17 mouse cellular contexts compared by ENCODE assay signal in the genomic region with DNA sequence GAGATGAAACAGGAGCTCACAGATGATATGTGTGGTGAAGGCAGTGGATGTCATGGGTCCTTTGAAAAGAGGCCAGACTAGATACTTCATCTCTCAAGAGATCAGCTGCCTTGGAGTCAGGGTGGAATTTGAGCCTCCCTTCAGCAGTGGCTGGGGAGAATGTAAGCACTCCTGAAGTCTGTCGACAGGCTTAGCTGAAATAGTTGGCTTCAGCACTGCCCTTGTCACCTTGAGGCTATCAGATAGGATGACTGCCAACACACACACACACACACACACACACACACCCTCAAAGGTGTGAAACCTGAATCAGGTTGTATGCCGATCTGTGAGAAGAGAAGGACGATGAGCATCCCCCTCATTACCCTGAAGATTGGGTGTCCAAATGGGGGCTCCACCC. TPM values are rescaled to one million over a fixed set of nuclear protein-coding genes. Genes with fewer than 3 reads are reported as not detected.
DNase-seq lines count a peak whose midpoint lies in the region; ATAC-seq and TF ChIP-seq lines count a peak whose summit lies in the region.
"Had no signal": no experiment of that assay in that cellular context is flagged by ENCODE, and none has a peak within 500 bp of the region (broad histone marks: within the 10 kb centered on the region; RNA-seq: fewer than 3 reads in every experiment).

No protein-coding gene starts in this region.

- TF ChIP-seq POLR2A in ES-Bruce4 (IDR thresholded peaks at IDR 0.05; ENCODE audit: insufficient read depth, low read length) = no peak

- peak overlapping the region; percentile 1; the same call in 1 of the 2 replicates for H3K27ac ChIP-seq in heart, embryonic 15.5 days
- H3K27ac ChIP-seq in ES-Bruce4 (ENCODE audit: insufficient read depth, low read length) = peak overlapping the region; percentile 93
- 0 out of 2 replicates have a peak overlapping the region, but pooled peaks have one; percentile 72 for H3K27ac ChIP-seq in embryonic facial prominence, embryonic 12.5 days
- H3K27ac ChIP-seq in lung, embryonic 16.5 days (ENCODE audit: low read length) = peak overlapping the region; percentile 92

- H3K9ac ChIP-seq in heart, embryonic 15.5 days = no peak overlapping the region
- H3K9ac ChIP-seq in ES-Bruce4 (ENCODE audit: low read depth, poor library complexity, severe bottlenecking) = peak overlapping the region; percentile 19
- H3K9ac ChIP-seq in embryonic facial prominence, embryonic 12.5 days = no peak overlapping the region; the same call in 1 of the 2 replicates
- H3K9ac ChIP-seq in lung, embryonic 16.5 days (ENCODE audit: low read length) = 0 out of 2 replicates have a peak overlapping the region, but pooled peaks have one; percentile 25

- no peak for ATAC-seq in heart, embryonic 15.5 days (replicated peaks; ENCODE audit: insufficient number of reproducible peaks, insufficient read depth, low FRiP score, low read depth)
- no peak for ATAC-seq in embryonic facial prominence, embryonic 12.5 days (ENCODE audit: insufficient number of reproducible peaks, insufficient read depth, low FRiP score, low TSS enrichment)
- peak; percentile 60 for ATAC-seq in lung, embryonic 16.5 days (ENCODE audit: low read depth)
- ATAC-seq: Patski had no signal

- TF ChIP-seq CTCF in ES-Bruce4 (IDR thresholded peaks at IDR 0.05; ENCODE audit: low read depth, low read length) = no peak

- H3K27me3 ChIP-seq in heart, embryonic 15.5 days = no peaks in the 10 kb centered on the region
- no peaks in the 10 kb centered on the region for H3K27me3 ChIP-seq in ES-Bruce4 (ENCODE audit: control insufficient read depth, insufficient read depth, low read length, poor library complexity, severe bottlenecking)
- no peaks in the 10 kb centered on the region for H3K27me3 ChIP-seq in embryonic facial prominence, embryonic 12.5 days
- no peaks in the 10 kb centered on the region for H3K27me3 ChIP-seq in lung, embryonic 16.5 days (ENCODE audit: control insufficient read depth, insufficient read depth, low read depth, low read length)
- H3K27me3 ChIP-seq: Patski had no signal

- peaks cover 34% of the 10 kb centered on the region for H3K4me1 ChIP-seq in heart, embryonic 15.5 days (replicated peaks)
- H3K4me1 ChIP-seq in ES-Bruce4 (ENCODE audit: control insufficient read depth, insufficient read depth, low read length) = peaks cover 21% of the 10 kb centered on the region
- peaks cover 18% of the 10 kb centered on the region for H3K4me1 ChIP-seq in embryonic facial prominence, embryonic 12.5 days
- peaks cover 27% of the 10 kb centered on the region for H3K4me1 ChIP-seq in lung, embryonic 16.5 days (replicated peaks; ENCODE audit: control insufficient read depth, insufficient read depth, low read length)

- WGBS in heart, embryonic 15.5 days = 36% methylated on average over 3 of the region's 3 CpGs
- WGBS in embryonic facial prominence, embryonic 12.5 days = 23% methylated on average over 3 of the region's 3 CpGs
- 24% methylated on average over 3 of the region's 3 CpGs for WGBS in lung, embryonic 16.5 days

- peaks cover 26% of the 10 kb centered on the region for H3K36me3 ChIP-seq in heart, embryonic 15.5 days
- peaks cover 25% of the 10 kb centered on the region for H3K36me3 ChIP-seq in ES-Bruce4 (ENCODE audit: control insufficient read depth, insufficient read depth, low read length, poor library complexity, severe bottlenecking)
- H3K36me3 ChIP-seq in embryonic facial prominence, embryonic 12.5 days = peaks cover 29% of the 10 kb centered on the region
- H3K36me3 ChIP-seq in lung, embryonic 16.5 days (ENCODE audit: control insufficient read depth, insufficient read depth, low read length) = peaks cover 12% of the 10 kb centered on the region; the same call in 1 of the 2 replicates

- TF ChIP-seq EP300 in ES-Bruce4 (IDR thresholded peaks at IDR 0.05; ENCODE audit: insufficient read depth, low read depth, low read length) = no peak

- H3K9me3 ChIP-seq in heart, embryonic 15.5 days (replicated peaks) = no peaks in the 10 kb centered on the region
- H3K9me3 ChIP-seq in ES-Bruce4 (replicated peaks; ENCODE audit: control insufficient read depth, insufficient read depth, low read length, poor library complexity, severe bottlenecking) = no peaks in the 10 kb centered on the region
- no peaks in the 10 kb centered on the region for H3K9me3 ChIP-seq in embryonic facial prominence, embryonic 12.5 days
- H3K9me3 ChIP-seq in lung, embryonic 16.5 days (ENCODE audit: control insufficient read depth, low read length) = no peaks in the 10 kb centered on the region

- no peak for DNase-seq in heart, adult 11 months
- no peak for DNase-seq in left cerebral cortex, adult 18-20 months (ENCODE audit: low spot score in 2 of 2)
- no peak for DNase-seq in adipocyte (ENCODE audit: low spot score)
- no peak for DNase-seq in layer of hippocampus, postnatal 14 days (ENCODE audit: low spot score in 2 of 2)
- DNase-seq: adrenal gland, postnatal 10 days; cerebellum, postnatal 25 days; gastrocnemius, postnatal 36 days; heart, postnatal 36 days; kidney, postnatal 14 days; liver had no signal

- H3K4me3 ChIP-seq in heart, embryonic 15.5 days = no peak overlapping the region
- H3K4me3 ChIP-seq in ES-Bruce4 (ENCODE audit: low read depth, low read length) = no peak overlapping the region
- no peak overlapping the region for H3K4me3 ChIP-seq in embryonic facial prominence, embryonic 12.5 days
- H3K4me3 ChIP-seq in lung, embryonic 16.5 days (ENCODE audit: low read length) = no peak overlapping the region
- H3K4me3 ChIP-seq: myocyte had no signal

- H3K4me2 ChIP-seq in heart, embryonic 15.5 days = no peak overlapping the region
- no peak overlapping the region for H3K4me2 ChIP-seq in embryonic facial prominence, embryonic 12.5 days (replicated peaks)
- no peak overlapping the region for H3K4me2 ChIP-seq in lung, embryonic 16.5 days (ENCODE audit: low read depth, low read length)

RNA-seq across cellular contexts. Expression of gene Arhgef2, which starts 14.7 kb away (rescaled TPM):
- polyA plus RNA-seq in heart, embryonic 15.5 days (2015; fragmentation: Nextera tagmentation; extraction: Ambion mirVana) = 72.8 and 82.5 TPM in 2 replicates
- 71.2 and 74.9 TPM in 2 replicates for polyA plus RNA-seq in ES-Bruce4 (2011; ENCODE audit: insufficient read depth, insufficient read length, low read depth, missing spikeins)
- 117 and 123 TPM in 2 replicates for polyA plus RNA-seq in embryonic facial prominence, embryonic 12.5 days (2016; fragmentation: Nextera tagmentation; extraction: Ambion mirVana)
- polyA plus RNA-seq in lung, embryonic 16.5 days (2015; fragmentation: Nextera tagmentation; extraction: Ambion mirVana) = 123 and 125 TPM in 2 replicates
- 100 to 1,000 TPM; 219 to 239 TPM for total RNA-seq in left cerebral cortex, adult 18-20 months (2021)
- 100 to 1,000 TPM; 258 to 259 TPM for total RNA-seq in layer of hippocampus, postnatal 14 days (2021)

RNA-seq across cellular contexts. Expression of gene Ssr2, which starts 15.4 kb away (rescaled TPM):
- 164 and 178 TPM in 2 replicates for polyA plus RNA-seq in heart, embryonic 15.5 days (2015; fragmentation: Nextera tagmentation; extraction: Ambion mirVana)
- polyA plus RNA-seq in ES-Bruce4 (2011; ENCODE audit: insufficient read depth, insufficient read length, low read depth, missing spikeins) = 348 and 382 TPM in 2 replicates
- polyA plus RNA-seq in embryonic facial prominence, embryonic 12.5 days (2016; fragmentation: Nextera tagmentation; extraction: Ambion mirVana) = 184 and 185 TPM in 2 replicates
- 354 and 367 TPM in 2 replicates for polyA plus RNA-seq in lung, embryonic 16.5 days (2015; fragmentation: Nextera tagmentation; extraction: Ambion mirVana)
- 10 to 100 TPM; 87.6 to 89.5 TPM for total RNA-seq in left cerebral cortex, adult 18-20 months (2021)
- 100 to 1,000 TPM; 110 to 120 TPM for total RNA-seq in layer of hippocampus, postnatal 14 days (2021)

RNA-seq across cellular contexts. Expression of gene Ubqln4, which starts 37.5 kb away (rescaled TPM):
- 30.0 and 34.9 TPM in 2 replicates for polyA plus RNA-seq in heart, embryonic 15.5 days (2015; fragmentation: Nextera tagmentation; extraction: Ambion mirVana)
- polyA plus RNA-seq in ES-Bruce4 (2011; ENCODE audit: insufficient read depth, insufficient read length, low read depth, missing spikeins) = 118 and 133 TPM in 2 replicates
- polyA plus RNA-seq in embryonic facial prominence, embryonic 12.5 days (2016; fragmentation: Nextera tagmentation; extraction: Ambion mirVana) = 57.5 and 63.7 TPM in 2 replicates
- polyA plus RNA-seq in lung, embryonic 16.5 days (2015; fragmentation: Nextera tagmentation; extraction: Ambion mirVana) = 39.3 and 41.8 TPM in 2 replicates
- total RNA-seq in left cerebral cortex, adult 18-20 months (2021) = 100 to 1,000 TPM; 143 to 147 TPM
- total RNA-seq in layer of hippocampus, postnatal 14 days (2021) = 10 to 100 TPM; 77.3 to 81.8 TPM

RNA-seq across cellular contexts. Expression of gene Lamtor2, which starts 38.2 kb away (rescaled TPM):
- 119 and 144 TPM in 2 replicates for polyA plus RNA-seq in heart, embryonic 15.5 days (2015; fragmentation: Nextera tagmentation; extraction: Ambion mirVana)
- polyA plus RNA-seq in ES-Bruce4 (2011; ENCODE audit: insufficient read depth, insufficient read length, low read depth, missing spikeins) = 138 and 151 TPM in 2 replicates
- polyA plus RNA-seq in embryonic facial prominence, embryonic 12.5 days (2016; fragmentation: Nextera tagmentation; extraction: Ambion mirVana) = 144 and 146 TPM in 2 replicates
- polyA plus RNA-seq in lung, embryonic 16.5 days (2015; fragmentation: Nextera tagmentation; extraction: Ambion mirVana) = 169 and 183 TPM in 2 replicates
- 100 to 1,000 TPM; 104 to 115 TPM for total RNA-seq in left cerebral cortex, adult 18-20 months (2021)
- total RNA-seq in layer of hippocampus, postnatal 14 days (2021) = 100 to 1,000 TPM in 1 of 2 experiments, 10 to 100 TPM in 1; 96.1 to 113 TPM

RNA-seq across cellular contexts. Expression of gene Rab25, which starts 42.9 kb away (rescaled TPM):
- polyA plus RNA-seq in heart, embryonic 15.5 days (2015; fragmentation: Nextera tagmentation; extraction: Ambion mirVana) = 0.92 and 4.0 TPM in 2 replicates
- 33.2 and 35.1 TPM in 2 replicates for polyA plus RNA-seq in ES-Bruce4 (2011; ENCODE audit: insufficient read depth, insufficient read length, low read depth, missing spikeins)
- polyA plus RNA-seq in embryonic facial prominence, embryonic 12.5 days (2016; fragmentation: Nextera tagmentation; extraction: Ambion mirVana) = 4.0 and 5.5 TPM in 2 replicates
- polyA plus RNA-seq in lung, embryonic 16.5 days (2015; fragmentation: Nextera tagmentation; extraction: Ambion mirVana) = 48.0 and 61.2 TPM in 2 replicates
- not detected for total RNA-seq in left cerebral cortex, adult 18-20 months (2021)
- total RNA-seq in layer of hippocampus, postnatal 14 days (2021) = not detected
- total RNA-seq: adrenal gland, postnatal 10 days; gastrocnemius, postnatal 36 days; heart, postnatal 36 days; layer of hippocampus, postnatal 25 days had no signal

Comparison
In these comparisons a context has a peak if more than half of its experiments do, and no peak if none do; other contexts are left out.
1. H3K27ac ChIP-seq: peak in every context shown above with its lines; median percentile 93 in ES-Bruce4; 92 in lung, embryonic 16.5 days; 72 in embryonic facial prominence, embryonic 12.5 days; 1 in heart, embryonic 15.5 days.
2. H3K9ac ChIP-seq: peak in ES-Bruce4 (single experiment) and lung, embryonic 16.5 days (single experiment); none in heart, embryonic 15.5 days (single experiment) and embryonic facial prominence, embryonic 12.5 days (single experiment).